8 mouse cellular contexts compared by ENCODE assay signal in genomic region chr7:80171345-80171744, GRCm38 (mm10). TPM values are rescaled to one million over a fixed set of nuclear protein-coding genes. Genes with fewer than 3 reads are reported as not detected.
A peak's percentile ranks its signal among the peaks of the same experiment; 100 is the strongest.
DNase-seq lines count a peak whose midpoint lies in the region; ATAC-seq and TF ChIP-seq lines count a peak whose summit lies in the region.

No protein-coding gene starts in this region.

- peak overlapping the region; percentile 5; the same call in 1 of the 2 replicates for H3K4me2 ChIP-seq in embryonic facial prominence, embryonic 13.5 days
- H3K4me2 ChIP-seq in hindbrain, embryonic 16.5 days (ENCODE audit: low read length) = 0 out of 2 replicates have a peak overlapping the region, but pooled peaks have one; percentile 15

- H3K9ac ChIP-seq in heart, adult 2 months (ENCODE audit: low read depth, low read length) = no peak overlapping the region
- peak overlapping the region; percentile 46; the same call in 1 of the 2 replicates for H3K9ac ChIP-seq in embryonic facial prominence, embryonic 13.5 days
- H3K9ac ChIP-seq in hindbrain, embryonic 16.5 days (ENCODE audit: low read depth, low read length) = peak overlapping the region; percentile 45

- intact Hi-C loops in heart, adult 2 months (cut with DNase I) = no loop called here

- TF ChIP-seq CTCF in heart, adult 2 months (IDR thresholded peaks at IDR 0.05) = no peak

- TF ChIP-seq EP300 in heart, adult 2 months (IDR thresholded peaks at IDR 0.05; ENCODE audit: insufficient read depth, low read depth, low read length) = no peak

- TF ChIP-seq POLR2A in heart, adult 2 months (IDR thresholded peaks at IDR 0.05; ENCODE audit: insufficient read depth, low read depth, low read length) = no peak

- H3K4me1 ChIP-seq in heart, adult 2 months (ENCODE audit: control insufficient read depth, insufficient read depth, low read length) = no peaks in the 10 kb centered on the region; the same call in 1 of the 2 replicates
- peaks cover 17% of the 10 kb centered on the region for H3K4me1 ChIP-seq in embryonic facial prominence, embryonic 13.5 days
- peaks cover 11% of the 10 kb centered on the region for H3K4me1 ChIP-seq in hindbrain, embryonic 16.5 days (ENCODE audit: control insufficient read depth, insufficient read depth, low read depth, low read length)

- H3K9me3 ChIP-seq in embryonic facial prominence, embryonic 13.5 days = no peaks in the 10 kb centered on the region
- H3K9me3 ChIP-seq in hindbrain, embryonic 16.5 days (ENCODE audit: control insufficient read depth, low read length) = no peaks in the 10 kb centered on the region

- no peaks in the 10 kb centered on the region for H3K79me2 ChIP-seq in heart, adult 2 months (replicated peaks; ENCODE audit: control insufficient read depth, insufficient read depth, low read length)

- H3K27me3 ChIP-seq in heart, adult 2 months (ENCODE audit: control insufficient read depth, insufficient read depth, low read length) = no peaks in the 10 kb centered on the region
- no peaks in the 10 kb centered on the region for H3K27me3 ChIP-seq in embryonic facial prominence, embryonic 13.5 days
- no peaks in the 10 kb centered on the region for H3K27me3 ChIP-seq in hindbrain, embryonic 16.5 days (replicated peaks; ENCODE audit: control insufficient read depth, insufficient read depth, low read length)

- H3K4me3 ChIP-seq in heart, adult 2 months = no peak overlapping the region
- no peak overlapping the region for H3K4me3 ChIP-seq in embryonic facial prominence, embryonic 13.5 days
- H3K4me3 ChIP-seq in hindbrain, embryonic 16.5 days (ENCODE audit: low read length) = no peak overlapping the region

- no peak overlapping the region for H3K27ac ChIP-seq in heart, adult 2 months
- H3K27ac ChIP-seq in embryonic facial prominence, embryonic 13.5 days = peak overlapping the region; percentile 78
- H3K27ac ChIP-seq in hindbrain, embryonic 16.5 days (ENCODE audit: low read depth, low read length) = peak overlapping the region; percentile 54; the same call in 1 of the 2 replicates

- WGBS in heart, adult 2 months = 33% methylated on average over 8 of the region's 8 CpGs
- WGBS in embryonic facial prominence, embryonic 13.5 days = 25% methylated on average over 8 of the region's 8 CpGs
- WGBS in hindbrain, embryonic 16.5 days = 43% methylated on average over 8 of the region's 8 CpGs

- no peaks in the 10 kb centered on the region for H3K36me3 ChIP-seq in heart, adult 2 months (ENCODE audit: control insufficient read depth, insufficient read depth, low read length)
- H3K36me3 ChIP-seq in embryonic facial prominence, embryonic 13.5 days = no peaks in the 10 kb centered on the region
- no peaks in the 10 kb centered on the region for H3K36me3 ChIP-seq in hindbrain, embryonic 16.5 days (ENCODE audit: control insufficient read depth, insufficient read depth, low read length)

- DNase-seq in heart, adult 18-20 months = peak; percentile 37 to 53
- no peak for DNase-seq in heart, adult 2 months
- DNase-seq in MN1 (ENCODE audit: low spot score) = peak; percentile 91
- peak; percentile 51 for DNase-seq in lung, postnatal 14 days
- no peak for DNase-seq in adipocyte (ENCODE audit: low spot score)

- ATAC-seq in embryonic facial prominence, embryonic 13.5 days (ENCODE audit: insufficient number of reproducible peaks, insufficient read depth, low FRiP score, low TSS enrichment, low read depth) = no peak
- ATAC-seq in hindbrain, embryonic 16.5 days = peak; percentile 93
- no peak for ATAC-seq in granulocyte monocyte progenitor cell, adult 5-6 weeks (replicated peaks; ENCODE audit: poor library complexity, severe bottlenecking)

RNA-seq across cellular contexts. Expression of gene Sema4b, which starts 15.3 kb away (rescaled TPM):
- 10 to 100 TPM; 10.6 to 12.6 TPM for total RNA-seq in heart, adult 18-20 months (2021)
- total RNA-seq in heart, adult 2 months (2021) = 10 to 100 TPM; 10.5 to 11.4 TPM
- 10.5 and 12.3 TPM in 2 replicates for polyA plus RNA-seq in heart, adult 2 months (2012; rRNA removed)
- 18.6 and 19.8 TPM in 2 replicates for polyA plus RNA-seq in embryonic facial prominence, embryonic 13.5 days (2015; fragmentation: Nextera tagmentation; extraction: Ambion mirVana)
- 21.1 and 24.3 TPM in 2 replicates for polyA plus RNA-seq in hindbrain, embryonic 16.5 days (2015; fragmentation: Nextera tagmentation; extraction: Ambion mirVana)
- 6.2 and 6.6 TPM in 2 replicates for total RNA-seq in granulocyte monocyte progenitor cell, adult 5-6 weeks (2014; fragmentation: Nextera tagmentation)
- 3.6 and 4.4 TPM in 2 replicates for total RNA-seq in granulocyte monocyte progenitor cell, adult 5-6 weeks (2017)

RNA-seq across cellular contexts. Expression of gene Idh2, which starts 56.2 kb away (rescaled TPM):
- total RNA-seq in heart, adult 18-20 months (2021) = 1,000 to 10,000 TPM; 2,187 to 2,245 TPM
- 1,000 to 10,000 TPM; 1,877 to 2,293 TPM for total RNA-seq in heart, adult 2 months (2021)
- polyA plus RNA-seq in heart, adult 2 months (2012; rRNA removed) = 1,651 and 1,954 TPM in 2 replicates
- 514 and 560 TPM in 2 replicates for polyA plus RNA-seq in embryonic facial prominence, embryonic 13.5 days (2015; fragmentation: Nextera tagmentation; extraction: Ambion mirVana)
- 215 and 225 TPM in 2 replicates for polyA plus RNA-seq in hindbrain, embryonic 16.5 days (2015; fragmentation: Nextera tagmentation; extraction: Ambion mirVana)
- total RNA-seq in granulocyte monocyte progenitor cell, adult 5-6 weeks (2014; fragmentation: Nextera tagmentation) = 259 and 298 TPM in 2 replicates
- 338 and 368 TPM in 2 replicates for total RNA-seq in granulocyte monocyte progenitor cell, adult 5-6 weeks (2017)

Comparison
In these comparisons a context has a peak if more than half of its experiments do, and no peak if none do; other contexts are left out.
1. DNase-seq: peak in heart, adult 18-20 months (2 of 2), MN1 (single experiment) and lung, postnatal 14 days (single experiment); none in heart, adult 2 months (0 of 2) and adipocyte (single experiment).
2. RNA of gene Idh2, which starts 56.2 kb away (total RNA-seq): 1,877 to 2,293 TPM in heart, adult 2 months and 2,187 to 2,245 TPM in heart, adult 18-20 months; 259 to 368 TPM in granulocyte monocyte progenitor cell, adult 5-6 weeks; every median in the first group is over 4 times any median in the second.